8 mouse cellular contexts compared by ENCODE assay signal in genomic region chr6:71125043-71125893, GRCm38 (mm10). TPM values are rescaled to one million over a fixed set of nuclear protein-coding genes. Genes with fewer than 3 reads are reported as not detected.
DNase-seq lines count a peak whose midpoint lies in the region; ATAC-seq lines count a peak whose summit lies in the region.

No protein-coding gene starts in this region.

- H3K9me3 ChIP-seq in intestine, embryonic 16.5 days (ENCODE audit: control insufficient read depth, low read length) = no peaks in the 10 kb centered on the region
- H3K9me3 ChIP-seq in midbrain, embryonic 13.5 days = no peaks in the 10 kb centered on the region

- DNase-seq in urinary bladder, adult 18-20 months (ENCODE audit: low spot score in 2 of 2) = peak; percentile 26 to 69
- no peak for DNase-seq in urinary bladder, postnatal 10 days (ENCODE audit: low spot score)
- DNase-seq in embryo, embryonic 10.5 days (ENCODE audit: low spot score) = peak; percentile 91
- DNase-seq in gastrocnemius, postnatal 25 days = peak; percentile 35
- DNase-seq in left cerebral cortex, postnatal 14 days (ENCODE audit: low spot score in 2 of 2) = peak; percentile 82 to 86
- peak; percentile 12 to 58 for DNase-seq in spleen, adult 18-20 months

- H3K4me1 ChIP-seq in intestine, embryonic 16.5 days (ENCODE audit: control insufficient read depth, insufficient read depth, low read length) = no peaks in the 10 kb centered on the region
- no peaks in the 10 kb centered on the region for H3K4me1 ChIP-seq in midbrain, embryonic 13.5 days (replicated peaks)

- peak overlapping the region; percentile 27; the same call in 1 of the 2 replicates for H3K9ac ChIP-seq in intestine, embryonic 16.5 days (ENCODE audit: low read depth, low read length)
- H3K9ac ChIP-seq in midbrain, embryonic 13.5 days (replicated peaks) = no peak overlapping the region

- no peak overlapping the region for H3K4me3 ChIP-seq in intestine, embryonic 16.5 days (ENCODE audit: low read length)
- H3K4me3 ChIP-seq in midbrain, embryonic 13.5 days (replicated peaks) = no peak overlapping the region

- peak overlapping the region; percentile 73; the same call in 1 of the 2 replicates for H3K27ac ChIP-seq in intestine, embryonic 16.5 days (ENCODE audit: low read length)
- no peak overlapping the region for H3K27ac ChIP-seq in midbrain, embryonic 13.5 days

- 7% methylated on average over 3 of the region's 3 CpGs for WGBS in intestine, embryonic 16.5 days
- WGBS in midbrain, embryonic 13.5 days = 5% methylated on average over 3 of the region's 3 CpGs

- no peaks in the 10 kb centered on the region for H3K36me3 ChIP-seq in intestine, embryonic 16.5 days (ENCODE audit: control insufficient read depth, insufficient read depth, low read length)
- no peaks in the 10 kb centered on the region for H3K36me3 ChIP-seq in midbrain, embryonic 13.5 days

- intact Hi-C loops in left cerebral cortex, postnatal 14 days (cut with DNase I) = loop anchor here (5.0 to 10.0 kb wide), 5 partner anchors 93 to 320 kb away; partner anchors contain the start of gene Tex37

- peak; percentile 91 for ATAC-seq in intestine, embryonic 16.5 days
- peak; percentile 84 for ATAC-seq in midbrain, embryonic 13.5 days

- no peak overlapping the region for H3K4me2 ChIP-seq in intestine, embryonic 16.5 days (ENCODE audit: low read depth, low read length)
- H3K4me2 ChIP-seq in midbrain, embryonic 13.5 days (replicated peaks) = no peak overlapping the region

- H3K27me3 ChIP-seq in intestine, embryonic 16.5 days (replicated peaks; ENCODE audit: control insufficient read depth, insufficient read depth, low read length) = no peaks in the 10 kb centered on the region
- no peaks in the 10 kb centered on the region for H3K27me3 ChIP-seq in midbrain, embryonic 13.5 days

RNA-seq across cellular contexts. Expression of gene Thnsl2, which starts 19.0 kb away (rescaled TPM):
- 1 to 10 TPM; 5.1 to 6.1 TPM for total RNA-seq in gastrocnemius, postnatal 25 days (2021)
- 83.8 and 95.1 TPM in 2 replicates for polyA plus RNA-seq in intestine, embryonic 16.5 days (2015; fragmentation: Nextera tagmentation; extraction: Ambion mirVana)
- total RNA-seq in left cerebral cortex, postnatal 14 days (2021) = 1 to 10 TPM; 2.5 to 2.6 TPM
- 3.7 and 3.9 TPM in 2 replicates for polyA plus RNA-seq in midbrain, embryonic 13.5 days (2015; fragmentation: Nextera tagmentation; extraction: Ambion mirVana)
